Mouse (Mus musculus) brown adipose tissue, adult 24 weeks (tissue): ENCODE results near the gene Atg7. TPM values are rescaled to one million over a fixed set of nuclear protein-coding genes. Genes with fewer than 3 reads are reported as not detected.

Experiments used
- H3K27ac ChIP-seq: fragments of 200-500 bp; replicated peaks from 2 replicates; pipeline ENCODE4 v1.5.1; 2012; ENCODE audit warnings: low read depth, mild to moderate bottlenecking, low read length
- H3K4me1 ChIP-seq: fragments of 200-500 bp; 2 replicates; pipeline ENCODE4 v1.6.1; 2012; ENCODE audit warnings: low read length, mixed read lengths; ENCODE audit not compliant: control insufficient read depth, insufficient read depth, insufficient read length
- H3K4me3 ChIP-seq: fragments of 200-500 bp; 2 replicates; pipeline ENCODE4 v1.5.1; 2012; ENCODE audit warnings: low read depth, mild to moderate bottlenecking, low read length, moderate library complexity; ENCODE audit not compliant: insufficient read depth
- polyA plus RNA-seq: library from polyadenylated mRNA; stranded (reverse); fragments of >200 nt; gene quantifications from 2 replicates; pipeline ENCODE4 v1.2.4, GENCODE M21; 2012; ENCODE audit not compliant: missing spikeins, insufficient read depth, insufficient read length

The Atg7 gene
- polyA plus RNA-seq, 1 experiment = 20.5 TPM

- Histone ChIP-seq H3K4me1 (peaks cover 4% of the 10 kb centered on the region; the same call in 1 of the 2 replicates), H3K27ac (no peak overlapping the region)
Observed at GRCm38 (mm10) chr6:114803915-114804535, 161.1 kb downstream of the Atg7 start.

GRCm38 (mm10) chr6:114804866-114805265 lies 162.0 kb downstream of the Atg7 start:
- Histone ChIP-seq H3K4me1 (peaks cover 9% of the 10 kb centered on the region; the same call in 1 of the 2 replicates), H3K27ac (no peak overlapping the region), H3K4me3 (no peak overlapping the region)

More at GRCm38 (mm10) chr6:114803915-114804535, 161.1 kb downstream of the Atg7 start:
- no peak overlapping the region for H3K4me3 ChIP-seq

GRCm38 (mm10) chr6:114805927-114806326 lies 163.0 kb downstream of the Atg7 start:
- Histone ChIP-seq H3K4me1 (peaks cover 9% of the 10 kb centered on the region; the same call in 1 of the 2 replicates), H3K27ac (no peak overlapping the region), H3K4me3 (no peak overlapping the region)

- no peak overlapping the region for H3K4me3 ChIP-seq
- H3K27ac ChIP-seq = no peak overlapping the region
Observed at GRCm38 (mm10) chr6:114807474-114807873, 164.6 kb downstream of the Atg7 start.

GRCm38 (mm10) chr6:114808654-114809430 lies 165.9 kb downstream of the Atg7 start:
- peak overlapping the region; percentile 3 for H3K27ac ChIP-seq

More at GRCm38 (mm10) chr6:114807474-114807873, 164.6 kb downstream of the Atg7 start:
- peaks cover 9% of the 10 kb centered on the region; the same call in 1 of the 2 replicates for H3K4me1 ChIP-seq

GRCm38 (mm10) chr6:114809431-114809811 lies 166.5 kb downstream of the Atg7 start:
- Histone ChIP-seq H3K4me1 (peaks cover 8% of the 10 kb centered on the region), H3K27ac (0 out of 2 replicates have a peak overlapping the region, but pooled peaks have one; percentile 3), H3K4me3 (no peak overlapping the region)

More at GRCm38 (mm10) chr6:114808654-114809430, 165.9 kb downstream of the Atg7 start:
- Histone ChIP-seq H3K4me3 (no peak overlapping the region), H3K4me1 (peaks cover 8% of the 10 kb centered on the region)

GRCm38 (mm10) chr6:114812322-114812721 lies 169.4 kb downstream of the Atg7 start:
- Histone ChIP-seq H3K4me1 (peaks cover 8% of the 10 kb centered on the region), H3K27ac (0 out of 2 replicates have a peak overlapping the region, but pooled peaks have one; percentile 45), H3K4me3 (no peak overlapping the region)

GRCm38 (mm10) chr6:114812779-114813178 lies 169.9 kb downstream of the Atg7 start:
- H3K4me1 ChIP-seq = peaks cover 8% of the 10 kb centered on the region
- H3K4me3 ChIP-seq = no peak overlapping the region
- H3K27ac ChIP-seq = peak overlapping the region; percentile 45

GRCm38 (mm10) chr6:114814199-114814881 lies 171.4 kb downstream of the Atg7 start:
- no peak overlapping the region for H3K27ac ChIP-seq
- H3K4me3 ChIP-seq = no peak overlapping the region
- H3K4me1 ChIP-seq = peaks cover 12% of the 10 kb centered on the region

GRCm38 (mm10) chr6:114814882-114815650 lies 172.2 kb downstream of the Atg7 start:
- Histone ChIP-seq H3K4me3 (no peak overlapping the region), H3K27ac (no peak overlapping the region), H3K4me1 (peaks cover 13% of the 10 kb centered on the region)

- Histone ChIP-seq H3K4me3 (no peak overlapping the region), H3K4me1 (peaks cover 10% of the 10 kb centered on the region), H3K27ac (peak overlapping the region; percentile 56; the same call in 1 of the 2 replicates)
Observed at GRCm38 (mm10) chr6:114817948-114818347, 175.1 kb downstream of the Atg7 start.

GRCm38 (mm10) chr6:114818471-114818870 lies 175.6 kb downstream of the Atg7 start:
- Histone ChIP-seq H3K27ac (peak overlapping the region; percentile 56), H3K4me3 (no peak overlapping the region), H3K4me1 (peaks cover 9% of the 10 kb centered on the region; the same call in 1 of the 2 replicates)

- H3K27ac ChIP-seq = no peak overlapping the region
- peaks cover 9% of the 10 kb centered on the region; the same call in 1 of the 2 replicates for H3K4me1 ChIP-seq
- H3K4me3 ChIP-seq = no peak overlapping the region
Observed at GRCm38 (mm10) chr6:114819971-114820481, 177.1 kb downstream of the Atg7 start.

- Histone ChIP-seq H3K4me3 (no peak overlapping the region), H3K27ac (no peak overlapping the region), H3K4me1 (peaks cover 9% of the 10 kb centered on the region; the same call in 1 of the 2 replicates)
Observed at GRCm38 (mm10) chr6:114821646-114822045, 178.7 kb downstream of the Atg7 start.
